Mouse (Mus musculus) E14TG2a.4 (cell line): Measurements from ENCODE around the gene Efna5.

ENCODE experiments used
- H3K27me3 ChIP-seq: 2 replicates; pipeline ENCODE4 v1.6.1; 2014; ENCODE audit warnings: low read length, control low read depth; ENCODE audit not compliant: insufficient read depth
- H3K36me3 ChIP-seq: 2 replicates; pipeline ENCODE4 v1.6.1; 2014; ENCODE audit warnings: low read length, control low read depth; ENCODE audit not compliant: insufficient read depth
- H3K4me1 ChIP-seq: replicated peaks from 2 replicates; pipeline ENCODE4 v1.6.1; 2014; ENCODE audit warnings: low read depth, low read length, control low read depth
- H3K4me3 ChIP-seq: replicated peaks from 2 replicates; pipeline ENCODE4 v1.5.1; 2014; ENCODE audit warnings: mild to moderate bottlenecking, low read length
- H3K9me3 ChIP-seq: 2 replicates; pipeline ENCODE4 v1.6.1; 2014; ENCODE audit warnings: low read length, control low read depth
- CTCF ChIP-seq: conservative IDR thresholded peaks from 2 replicates; pipeline ENCODE4 v1.5.1; 2014; ENCODE audit warnings: low read length
- NANOG ChIP-seq: IDR thresholded peaks from 2 replicates; pipeline ENCODE4 v1.6.1; 2014; ENCODE audit warnings: borderline replicate concordance, low read length, mixed read lengths
- POU5F1 ChIP-seq: IDR thresholded peaks from 2 replicates; pipeline ENCODE4 v1.6.1; 2014; ENCODE audit warnings: low read length, borderline replicate concordance

Gene Efna5

DNA sequence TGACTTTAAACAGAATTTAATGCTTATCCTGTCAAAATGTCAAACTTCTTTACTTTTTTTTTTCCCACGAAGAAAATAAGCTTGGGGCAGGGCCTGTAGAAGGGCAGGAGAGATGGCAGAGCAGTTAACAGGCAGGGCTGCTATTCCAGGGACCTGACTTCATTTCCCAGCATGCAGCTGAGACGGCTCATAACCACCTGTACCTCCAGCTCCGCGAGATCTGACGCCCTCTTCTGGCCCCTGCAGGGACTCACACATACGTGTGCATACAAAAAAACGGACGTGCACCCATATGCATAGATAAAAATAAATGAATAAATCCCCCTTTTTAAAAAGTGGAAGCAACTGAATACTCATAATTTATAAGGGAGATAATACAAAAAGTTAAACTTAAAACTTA, 16.2 kb downstream of the Efna5 start:
- 0 out of 2 replicates have a peak, but pooled peaks cover 3% of the 10 kb centered on the region for H3K27me3 ChIP-seq
- no peak overlapping the region for H3K4me3 ChIP-seq
- peaks cover 6% of the 10 kb centered on the region; the same call in 1 of the 2 replicates for H3K4me1 ChIP-seq
- no peaks in the 10 kb centered on the region for H3K36me3 ChIP-seq
- TF ChIP-seq CTCF (peak; percentile 19; the same call in 1 of the 2 replicates), NANOG (no peak)
- H3K9me3 ChIP-seq = no peaks in the 10 kb centered on the region

DNA sequence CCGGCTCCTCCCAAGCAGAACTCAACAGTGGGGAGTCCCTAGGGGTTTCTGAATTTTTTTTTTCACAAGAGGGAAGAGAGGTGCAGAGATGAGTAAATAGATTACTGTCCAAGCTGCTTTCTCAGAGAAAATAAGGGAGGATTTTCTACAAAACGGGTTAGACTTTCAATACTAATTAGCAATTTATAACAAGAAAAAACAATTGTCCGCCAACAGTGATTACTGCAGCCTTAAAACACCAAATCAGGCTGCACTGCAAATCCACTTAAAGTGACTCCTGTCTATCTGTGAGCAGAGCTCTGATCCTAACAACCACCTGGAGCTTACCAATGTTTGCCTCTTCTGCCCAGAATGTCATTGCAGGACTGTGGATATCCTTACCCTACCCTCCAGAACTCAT, 18.1 kb downstream of the Efna5 start:
- H3K27me3 ChIP-seq = 0 out of 2 replicates have a peak, but pooled peaks cover 3% of the 10 kb centered on the region
- peaks cover 6% of the 10 kb centered on the region; the same call in 1 of the 2 replicates for H3K4me1 ChIP-seq
- no peak for TF ChIP-seq NANOG
- no peak for TF ChIP-seq CTCF
- no peak for TF ChIP-seq POU5F1
- no peak overlapping the region for H3K4me3 ChIP-seq
- H3K9me3 ChIP-seq = no peaks in the 10 kb centered on the region
- H3K36me3 ChIP-seq = no peaks in the 10 kb centered on the region

DNA sequence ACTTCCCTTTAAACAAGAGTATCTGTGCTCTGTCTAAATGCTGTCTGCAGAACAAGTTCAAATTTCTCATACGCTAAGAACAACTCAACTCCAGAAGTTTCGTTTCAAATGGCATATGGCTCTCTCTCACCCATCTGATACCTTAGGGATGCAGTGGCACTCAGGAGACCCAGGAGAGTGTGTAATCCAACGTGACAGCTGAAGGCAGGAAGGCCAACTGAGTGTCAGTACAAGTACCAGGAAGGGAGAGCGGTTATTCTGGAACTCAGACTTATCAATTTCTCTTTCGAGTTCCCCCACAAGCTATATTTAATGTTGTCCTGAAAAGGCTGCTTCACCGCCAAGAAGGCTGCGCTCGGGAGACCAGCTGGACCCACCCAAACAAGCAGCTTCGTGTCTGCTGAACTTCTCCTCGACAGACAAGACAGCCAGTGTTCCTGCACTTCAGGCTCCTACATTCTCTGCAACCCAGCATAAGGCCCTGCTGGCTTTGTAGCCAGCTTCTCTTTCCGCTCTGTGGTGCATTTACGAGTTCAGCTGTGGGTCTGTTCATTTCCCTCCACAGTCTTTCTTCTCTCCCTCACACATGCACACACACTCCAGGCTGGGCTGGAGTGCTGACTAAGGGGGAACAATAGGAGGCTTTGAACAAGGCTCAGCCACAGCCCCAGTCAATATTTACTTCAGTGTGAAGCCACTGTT, 18.7 kb downstream of the Efna5 start:
- no peak for TF ChIP-seq CTCF
- TF ChIP-seq NANOG = no peak
- TF ChIP-seq POU5F1 = no peak
- Histone ChIP-seq H3K4me1 (peaks cover 6% of the 10 kb centered on the region; the same call in 1 of the 2 replicates), H3K36me3 (no peaks in the 10 kb centered on the region), H3K9me3 (no peaks in the 10 kb centered on the region), H3K27me3 (0 out of 2 replicates have a peak, but pooled peaks cover 3% of the 10 kb centered on the region), H3K4me3 (peak overlapping the region; percentile 55)

DNA sequence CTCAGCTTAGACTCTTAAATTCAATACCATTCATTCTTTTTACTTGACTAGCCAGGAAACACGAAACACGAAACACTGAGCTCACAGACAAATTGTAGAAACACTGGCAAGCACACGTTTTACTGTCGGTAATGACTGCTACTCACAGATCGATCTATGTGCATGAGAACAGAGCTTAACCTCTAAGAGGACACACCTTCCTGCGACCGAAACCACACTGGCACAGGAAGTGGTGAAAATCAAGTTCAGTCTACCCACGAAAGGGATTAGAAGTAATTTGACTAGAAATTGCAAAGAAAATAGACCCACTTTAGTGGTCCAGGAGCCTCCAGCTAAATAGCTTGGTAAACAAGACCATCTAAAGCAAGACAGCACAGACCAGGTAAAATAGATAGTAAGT, 23.8 kb downstream of the Efna5 start:
- Histone ChIP-seq H3K4me3 (no peak overlapping the region), H3K27me3 (0 out of 2 replicates have a peak, but pooled peaks cover 3% of the 10 kb centered on the region), H3K4me1 (peaks cover 4% of the 10 kb centered on the region; the same call in 1 of the 2 replicates), H3K36me3 (no peaks in the 10 kb centered on the region), H3K9me3 (no peaks in the 10 kb centered on the region)
- TF ChIP-seq POU5F1 (no peak), CTCF (no peak), NANOG (no peak)

DNA sequence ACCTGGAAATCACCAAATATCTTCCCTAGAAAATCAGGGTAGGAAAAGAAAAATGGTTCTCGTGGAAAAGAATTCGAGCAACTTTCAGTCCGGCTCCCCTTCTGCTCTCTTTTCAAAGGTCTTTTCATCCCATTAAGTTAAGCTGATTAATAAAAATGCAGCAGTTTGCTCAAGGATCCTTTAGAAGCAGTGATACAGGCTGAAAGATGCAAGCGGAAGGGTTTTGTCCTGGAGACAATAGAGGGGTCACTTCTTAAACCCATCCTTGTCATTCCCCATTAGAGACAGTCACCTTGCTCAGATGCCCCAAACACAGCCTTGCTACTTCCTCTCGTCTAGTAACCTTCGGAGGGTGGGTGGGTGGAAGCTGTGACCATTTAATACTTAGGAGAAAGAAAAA, 27.4 kb downstream of the Efna5 start:
- Histone ChIP-seq H3K27me3 (no peaks in the 10 kb centered on the region), H3K4me1 (peaks cover 3% of the 10 kb centered on the region; the same call in 1 of the 2 replicates)
- no peak for TF ChIP-seq NANOG
- no peak for TF ChIP-seq POU5F1
- no peak for TF ChIP-seq CTCF

DNA sequence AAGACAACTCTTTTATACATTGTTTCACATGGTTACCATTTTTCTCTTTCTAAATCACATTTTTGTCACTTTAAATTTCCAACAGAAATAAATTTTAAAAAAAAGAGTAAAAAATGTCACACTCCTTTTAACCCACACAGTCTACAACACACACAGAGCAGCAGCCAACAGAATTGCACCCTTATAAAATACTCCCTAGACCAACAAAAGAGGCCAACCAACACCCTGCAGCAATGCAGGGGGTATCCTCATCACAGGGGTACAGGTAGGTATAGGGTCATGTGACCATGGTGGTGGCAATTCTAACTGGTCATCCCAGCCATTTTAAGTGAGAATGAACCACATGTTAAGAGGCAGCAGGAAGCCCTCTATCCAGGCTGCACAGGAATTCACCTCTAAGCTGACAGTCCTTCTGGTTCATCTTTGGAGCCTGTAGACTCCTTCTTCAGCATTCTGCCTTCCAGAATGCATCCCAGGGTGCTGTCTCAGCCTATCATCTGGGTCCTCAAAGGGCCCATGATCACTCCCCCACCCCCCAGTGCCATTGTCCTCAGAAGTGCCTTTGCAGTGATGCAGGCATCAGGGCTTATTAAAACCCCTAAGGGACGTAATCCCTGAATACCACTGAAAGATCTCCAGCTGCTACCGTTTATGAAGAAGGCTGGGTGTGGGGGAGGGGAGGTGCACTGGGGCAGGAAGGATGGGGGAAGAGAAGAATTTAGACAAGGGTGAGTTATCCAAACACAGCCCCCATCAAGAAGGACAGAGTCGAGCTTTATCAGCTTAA, 28.1 kb downstream of the Efna5 start:
- no peaks in the 10 kb centered on the region for H3K36me3 ChIP-seq
- H3K4me1 ChIP-seq = peaks cover 3% of the 10 kb centered on the region; the same call in 1 of the 2 replicates
- no peaks in the 10 kb centered on the region for H3K27me3 ChIP-seq
- H3K4me3 ChIP-seq = no peak overlapping the region
- no peaks in the 10 kb centered on the region for H3K9me3 ChIP-seq
- TF ChIP-seq NANOG (no peak), CTCF (no peak), POU5F1 (no peak)

More for the DNA sequence above, 27.4 kb downstream of the Efna5 start:
- Histone ChIP-seq H3K4me3 (no peak overlapping the region), H3K9me3 (no peaks in the 10 kb centered on the region), H3K36me3 (no peaks in the 10 kb centered on the region)

DNA sequence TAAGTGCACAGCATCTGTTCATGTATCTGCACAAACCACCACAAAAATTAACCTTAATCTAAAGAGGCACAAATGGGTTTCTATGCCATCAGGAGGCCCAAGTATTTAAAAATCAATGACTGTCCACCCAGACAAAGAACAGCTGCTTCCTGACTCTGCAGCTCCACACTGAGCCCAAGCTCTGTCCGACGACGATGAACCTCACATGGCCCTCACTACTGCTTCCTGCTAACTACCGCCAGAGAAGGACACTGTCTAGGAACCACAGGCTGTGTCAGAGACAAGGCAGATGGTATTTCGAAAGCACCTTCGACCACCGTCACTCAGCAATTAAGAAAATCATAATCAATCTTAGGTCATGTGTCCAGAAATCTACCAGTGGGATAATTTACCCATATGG, 29.8 kb downstream of the Efna5 start:
- H3K36me3 ChIP-seq = no peaks in the 10 kb centered on the region
- peaks cover 3% of the 10 kb centered on the region; the same call in 1 of the 2 replicates for H3K4me1 ChIP-seq
- TF ChIP-seq POU5F1 (no peak), CTCF (no peak), NANOG (no peak)

DNA sequence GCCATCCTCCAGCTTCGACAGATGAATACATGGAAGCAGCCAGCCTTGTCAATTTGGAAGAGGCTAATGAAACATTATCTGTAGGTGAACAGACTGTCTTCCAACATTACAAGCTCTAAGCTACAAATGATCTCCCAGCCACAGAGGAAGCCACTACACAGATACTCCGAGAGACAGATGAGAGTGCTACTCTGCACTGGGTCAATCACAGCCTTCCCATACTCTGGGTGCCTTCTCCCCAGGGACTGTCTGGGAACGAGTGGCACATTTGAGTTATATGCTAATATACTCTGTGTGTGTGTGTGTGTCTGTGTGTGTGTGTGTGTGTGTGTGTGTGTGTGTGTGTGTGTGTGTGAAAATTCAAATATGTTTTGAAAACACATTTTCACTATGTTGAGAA, 30.5 kb downstream of the Efna5 start:
- Histone ChIP-seq H3K27me3 (no peaks in the 10 kb centered on the region), H3K4me1 (peaks cover 3% of the 10 kb centered on the region; the same call in 1 of the 2 replicates), H3K4me3 (no peak overlapping the region), H3K36me3 (no peaks in the 10 kb centered on the region), H3K9me3 (no peaks in the 10 kb centered on the region)
- TF ChIP-seq NANOG = no peak
- TF ChIP-seq CTCF = no peak
- no peak for TF ChIP-seq POU5F1

More for the DNA sequence above, 29.8 kb downstream of the Efna5 start:
- no peak overlapping the region for H3K4me3 ChIP-seq
- H3K9me3 ChIP-seq = no peaks in the 10 kb centered on the region
- no peaks in the 10 kb centered on the region for H3K27me3 ChIP-seq

DNA sequence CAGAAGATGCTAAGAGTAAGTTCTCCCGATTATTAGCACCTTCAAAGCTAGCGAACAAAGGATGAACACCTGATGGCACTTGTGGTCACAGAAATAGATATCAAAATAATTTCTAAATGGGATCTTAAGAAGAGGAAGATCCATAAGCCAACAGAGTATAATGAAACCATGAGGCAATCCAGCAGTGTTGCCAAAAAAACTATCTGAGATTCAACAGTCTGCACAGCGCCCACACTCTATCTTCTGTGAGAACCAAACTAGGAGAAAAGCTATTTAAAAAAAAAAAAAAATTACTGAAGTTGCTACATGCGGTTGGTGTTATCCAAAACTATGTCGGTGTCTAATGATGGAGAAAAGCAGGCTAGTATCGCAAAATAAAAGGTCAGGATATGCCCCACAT, 31.4 kb downstream of the Efna5 start:
- H3K27me3 ChIP-seq = no peaks in the 10 kb centered on the region
- H3K9me3 ChIP-seq = no peaks in the 10 kb centered on the region
- no peaks in the 10 kb centered on the region for H3K36me3 ChIP-seq
- no peak overlapping the region for H3K4me3 ChIP-seq
- peaks cover 3% of the 10 kb centered on the region; the same call in 1 of the 2 replicates for H3K4me1 ChIP-seq
- no peak for TF ChIP-seq NANOG
- TF ChIP-seq CTCF = no peak
- TF ChIP-seq POU5F1 = no peak
